Mouse (Mus musculus) spleen, adult 2 months (tissue): ENCODE measurements around the gene Bcl2l2. TPM values are rescaled to one million over a fixed set of nuclear protein-coding genes. Genes with fewer than 3 reads are reported as not detected.

Experiments used
- DNase-seq, 2 experiments: peaks; one replicate each; pipeline versions ENCODE4 v3.0.0 to v3.0.0-alpha.2; 2012 to 2021; ENCODE audit warnings: low spot score in 2 of 2, low read depth in 1 of 2
- H3K27ac ChIP-seq: fragments of 200-500 bp; 2 replicates; pipeline ENCODE4 v1.5.1; 2012; ENCODE audit warnings: low read length, inconsistent platforms; ENCODE audit not compliant: insufficient read depth
- H3K27me3 ChIP-seq: fragments of 200-500 bp; 2 replicates; pipeline ENCODE4 v1.6.1; 2012; ENCODE audit warnings: mild to moderate bottlenecking, moderate library complexity, low read length, inconsistent platforms; ENCODE audit not compliant: control insufficient read depth, insufficient read depth
- H3K36me3 ChIP-seq: fragments of 200-500 bp; 2 replicates; pipeline ENCODE4 v1.6.1; 2012; ENCODE audit warnings: mild to moderate bottlenecking, low read length, inconsistent platforms; ENCODE audit not compliant: control insufficient read depth, insufficient read depth
- H3K4me1 ChIP-seq: fragments of 200-500 bp; 2 replicates; pipeline ENCODE4 v1.6.1; 2011; ENCODE audit warnings: inconsistent platforms; ENCODE audit not compliant: control insufficient read depth, insufficient read depth, insufficient read length
- H3K4me3 ChIP-seq: fragments of 200-500 bp; 2 replicates; pipeline ENCODE4 v1.5.1; 2011; ENCODE audit warnings: mild to moderate bottlenecking, inconsistent platforms; ENCODE audit not compliant: insufficient read depth, insufficient read length; ENCODE audit errors: extremely low read depth
- CTCF ChIP-seq: fragments of 200-500 bp; IDR thresholded peaks from 2 replicates; pipeline ENCODE4 v1.5.1; 2011; ENCODE audit warnings: mild to moderate bottlenecking, inconsistent platforms; ENCODE audit not compliant: insufficient read depth, insufficient read length, insufficient replicate concordance; ENCODE audit errors: extremely low read depth
- POLR2A ChIP-seq: fragments of 200-500 bp; IDR thresholded peaks from 2 replicates; pipeline ENCODE4 v1.6.1; 2011; ENCODE audit warnings: low read depth, low read length, inconsistent platforms
- WGBS: fragments of 180-500 bp; shearing (Covaris S2); methylation state at CpG from one replicate; pipeline ENCODE4 v1.1.7; 2018; 5-methylcytosine and 5-hydroxymethylcytosine counted together
- polyA plus RNA-seq: library from polyadenylated mRNA; depleted of rRNA; stranded (reverse); fragments of >200 nt; gene quantifications from 2 replicates; pipeline ENCODE4 v1.2.3, GENCODE M21; 2012; rRNA removed

Bcl2l2 gene
- polyA plus RNA-seq, 1 experiment = 16.6 TPM

- Histone ChIP-seq H3K27ac (no peak within 1 kb of the TSS), H3K36me3 (no peaks in the 10 kb centered on the region), H3K27me3 (0 out of 2 replicates have a peak, but pooled peaks cover 1% of the 10 kb centered on the region), H3K4me1 (no peaks in the 10 kb centered on the region), H3K4me3 (no peak within 1 kb of the TSS)
- WGBS = 45% methylated on average over 8 of the region's 8 CpGs
- no peak for DNase-seq
- TF ChIP-seq CTCF = no peak
- no peak for TF ChIP-seq POLR2A
Observed at GRCm38 (mm10) chr14:54935904-54936830, 53.0 kb downstream of the Bcl2l2 start, which contains the start of gene Cmtm5. Cmtm5 (plus strand) TSS chr14:54936261.

GRCm38 (mm10) chr14:54936831-54937160 is 53.6 kb downstream of the Bcl2l2 start:
- H3K27me3 ChIP-seq = 0 out of 2 replicates have a peak, but pooled peaks cover 1% of the 10 kb centered on the region
- 37% methylated on average over 6 of the region's 6 CpGs for WGBS
- TF ChIP-seq POLR2A (no peak), CTCF (no peak)
- H3K27ac ChIP-seq = no peak overlapping the region
- H3K4me1 ChIP-seq = no peaks in the 10 kb centered on the region
- H3K4me3 ChIP-seq = no peak overlapping the region
- no peak for DNase-seq
- H3K36me3 ChIP-seq = no peaks in the 10 kb centered on the region

GRCm38 (mm10) chr14:54937361-54938182 is 54.4 kb downstream of the Bcl2l2 start:
- TF ChIP-seq CTCF (no peak), POLR2A (no peak)
- H3K4me3 ChIP-seq = no peak overlapping the region
- no peaks in the 10 kb centered on the region for H3K4me1 ChIP-seq
- H3K27me3 ChIP-seq = 0 out of 2 replicates have a peak, but pooled peaks cover 1% of the 10 kb centered on the region
- no peak for DNase-seq
- WGBS = 89% methylated on average over 16 of the region's 16 CpGs
- H3K27ac ChIP-seq = no peak overlapping the region
- no peaks in the 10 kb centered on the region for H3K36me3 ChIP-seq

Other genes starting within 250 kb of the Bcl2l2 start
- not detected in 2 replicates for gene Gm17606, start 242.4 kb upstream of the Bcl2l2 start, polyA plus RNA-seq
- 7.3 and 10.8 TPM in 2 replicates for gene Cdh24, start 242.0 kb upstream of the Bcl2l2 start, polyA plus RNA-seq
- 32.9 and 66.9 TPM in 2 replicates for gene 1700123O20Rik, start 197.2 kb upstream of the Bcl2l2 start, polyA plus RNA-seq
- 126 and 130 TPM in 2 replicates for gene Acin1, start 196.4 kb upstream of the Bcl2l2 start, polyA plus RNA-seq
- 0.04 and 0.07 TPM in 2 replicates for gene Gm29776, start 184.5 kb upstream of the Bcl2l2 start, polyA plus RNA-seq
- 5.2 and 5.9 TPM in 2 replicates for gene Cebpe, start 171.2 kb upstream of the Bcl2l2 start, polyA plus RNA-seq
- 10.8 and 13.3 TPM in 2 replicates for gene Slc7a8, start 101.4 kb upstream of the Bcl2l2 start, polyA plus RNA-seq
- gene Rnf212b, start 69.2 kb upstream of the Bcl2l2 start, polyA plus RNA-seq = not detected in 2 replicates
- gene Homez, start 12.4 kb upstream of the Bcl2l2 start, polyA plus RNA-seq = 2.8 and 4.1 TPM in 2 replicates
- gene Ppp1r3e, start 5.8 kb upstream of the Bcl2l2 start, polyA plus RNA-seq = 6.3 and 10.7 TPM in 2 replicates
- 3.1 TPM in 1 of 2 replicates, not detected in the other for gene Gm20521, start 64 bp downstream of the Bcl2l2 start, polyA plus RNA-seq
- 73.3 and 76.7 TPM in 2 replicates for gene Pabpn1, start 9.1 kb downstream of the Bcl2l2 start, polyA plus RNA-seq
- 18.5 and 18.9 TPM in 2 replicates for gene Slc22a17, start 29.8 kb downstream of the Bcl2l2 start, polyA plus RNA-seq
- gene Efs, start 42.7 kb downstream of the Bcl2l2 start, polyA plus RNA-seq = 2.4 and 3.7 TPM in 2 replicates
- gene Il25, start 49.3 kb downstream of the Bcl2l2 start, polyA plus RNA-seq = not detected in 2 replicates
- gene Cmtm5, start 52.9 kb downstream of the Bcl2l2 start, polyA plus RNA-seq = 0.14 TPM in 1 of 2 replicates, not detected in the other
- gene Myh6, start 83.5 kb downstream of the Bcl2l2 start, polyA plus RNA-seq = 0.02 and 0.61 TPM in 2 replicates
- not detected in 2 replicates for gene Gm17428, start 93.6 kb downstream of the Bcl2l2 start, polyA plus RNA-seq
- gene Myh7, start 111.2 kb downstream of the Bcl2l2 start, polyA plus RNA-seq = not detected in 2 replicates
- gene Ngdn, start 132.1 kb downstream of the Bcl2l2 start, polyA plus RNA-seq = 10.4 and 11.0 TPM in 2 replicates
- gene Zfhx2, start 208.9 kb downstream of the Bcl2l2 start, polyA plus RNA-seq = 4.2 and 4.5 TPM in 2 replicates
- gene Thtpa, start 211.4 kb downstream of the Bcl2l2 start, polyA plus RNA-seq = 4.1 and 4.4 TPM in 2 replicates
- gene Ap1g2, start 223.2 kb downstream of the Bcl2l2 start, polyA plus RNA-seq = 64.9 and 77.2 TPM in 2 replicates
- gene Jph4, start 233.6 kb downstream of the Bcl2l2 start, polyA plus RNA-seq = 0.33 and 0.50 TPM in 2 replicates